Mouse (Mus musculus): ENCODE data around the gene F5.

DNA sequence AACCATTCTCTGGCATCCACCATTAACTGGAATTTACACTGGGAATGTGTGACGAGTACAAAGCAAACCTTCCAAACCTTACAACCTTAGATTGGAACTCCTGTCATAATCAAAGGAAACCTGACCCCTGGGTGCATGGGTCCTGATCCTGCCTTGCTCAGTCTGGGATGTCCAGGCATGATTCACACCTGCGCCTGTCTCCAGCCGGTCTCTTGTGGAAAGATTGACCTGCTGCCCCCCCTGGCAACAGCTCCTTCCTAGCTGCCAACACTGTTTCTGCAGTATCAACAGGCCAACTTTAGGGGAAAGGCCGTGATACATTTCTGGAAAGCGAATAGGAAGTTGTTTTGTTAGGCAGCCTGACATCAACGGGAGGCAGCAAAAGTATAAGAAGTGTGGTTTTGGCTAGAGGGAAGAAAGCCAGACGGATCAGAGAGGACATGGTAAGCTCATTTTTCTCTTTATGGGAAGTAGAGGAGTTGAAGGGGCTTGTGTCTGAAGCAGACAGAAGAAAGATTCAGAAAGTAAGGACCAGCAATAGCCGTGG is 36.6 kb upstream of the F5 start, which contains the start of gene Selp:
- TF ChIP-seq CTCF (IDR thresholded peaks at IDR 0.05; ENCODE audit: low read depth) (no peak), EP300 (optimal IDR thresholded peaks at IDR 0.05) (no peak)
